Mouse (Mus musculus) myocyte (in vitro differentiated cells): Measurements from ENCODE around the gene Hnrnpab.

Experiments
- CEBPB ChIP-seq: IDR thresholded peaks from 2 replicates; pipeline ENCODE4 v1.6.1; 2011; ENCODE audit warnings: mild to moderate bottlenecking, moderate library complexity; ENCODE audit not compliant: poor library complexity, insufficient read depth, severe bottlenecking
- MAX ChIP-seq: IDR thresholded peaks from one replicate; pipeline ENCODE4 v1.6.1; 2011; ENCODE audit warnings: low read depth, mild to moderate bottlenecking, control low read depth
- MYOD1 ChIP-seq, 3 experiments: IDR thresholded peaks; one replicate each; pipeline ENCODE4 v1.6.1; 2011; ENCODE audit warnings: control low read depth in 2 of 3, low read depth in 2 of 3, mild to moderate bottlenecking in 2 of 3, moderate library complexity in 1 of 3; ENCODE audit not compliant: insufficient read length in 2 of 3, control insufficient read depth in 1 of 3
- POLR2A ChIP-seq: IDR thresholded peaks from one replicate; pipeline ENCODE4 v1.6.1; 2011; ENCODE audit warnings: low read depth, mild to moderate bottlenecking, control low read depth, moderate library complexity; ENCODE audit not compliant: insufficient read length
- SRF ChIP-seq: IDR thresholded peaks from one replicate; pipeline ENCODE4 v1.6.1; 2011; ENCODE audit warnings: low read depth; ENCODE audit not compliant: control insufficient read depth, insufficient read length
- USF1 ChIP-seq: IDR thresholded peaks from one replicate; pipeline ENCODE4 v1.6.1; 2011; ENCODE audit warnings: low read depth, mild to moderate bottlenecking, control low read depth, moderate library complexity

GRCm38 (mm10) chr11:51615601-51616000 is 9.0 kb upstream of the Hnrnpab start:
- peak; percentile 83 for TF ChIP-seq POLR2A
- TF ChIP-seq USF1: no peak
- TF ChIP-seq CEBPB: no peak
- no peak for TF ChIP-seq MYOD1 (IDR thresholded peaks at IDR 0.05; ENCODE audit: control insufficient read depth in 1 of 3, insufficient read length in 2 of 3, low read depth in 2 of 3)
- no peak for TF ChIP-seq MAX
- no peak for TF ChIP-seq SRF
